In genomic region chr13:24223425-24224201, GRCm38 (mm10) we compare ENCODE assay signal across 24 mouse cellular contexts. TPM values are rescaled to one million over a fixed set of nuclear protein-coding genes. Genes with fewer than 3 reads are reported as not detected.
DNase-seq lines count a peak whose midpoint lies in the region; ATAC-seq and TF ChIP-seq lines count a peak whose summit lies in the region.
"Had no signal": no experiment of that assay in that cellular context is flagged by ENCODE, and none has a peak within 500 bp of the region (broad histone marks: within the 10 kb centered on the region; RNA-seq: fewer than 3 reads in every experiment).

No protein-coding gene starts in this region.

- no peaks in the 10 kb centered on the region for H3K36me3 ChIP-seq in midbrain, embryonic 12.5 days
- H3K36me3 ChIP-seq: limb, embryonic 13.5 days; lung, embryonic 15.5 days; neural tube, embryonic 12.5 days had no signal

- TF ChIP-seq POLR2A in brain, embryonic 14.5 days (IDR thresholded peaks at IDR 0.05; ENCODE audit: borderline replicate concordance, extremely low read depth, insufficient read depth, insufficient read length, poor library complexity, severe bottlenecking): no peak

- 0 out of 2 replicates have a peak, but pooled peaks have one; percentile 30 for ATAC-seq in midbrain, embryonic 12.5 days (ENCODE audit: low FRiP score, low read depth)
- no peak for ATAC-seq in CD4-positive, CD25-positive, alpha-beta regulatory T cell, adult 4 months
- ATAC-seq in activated CD4-positive, CD25-positive, alpha-beta regulatory T cell, adult 4 months: no peak
- ATAC-seq: forebrain, embryonic 14.5 days; inflammation-experienced regulatory T-cells, adult 6 months had no signal

- no peak overlapping the region for H3K27ac ChIP-seq in midbrain, embryonic 12.5 days (replicated peaks)
- H3K27ac ChIP-seq: limb, embryonic 13.5 days; liver, embryonic 14.5 days; lung, embryonic 15.5 days; neural tube, embryonic 12.5 days had no signal

- DNase-seq in heart, adult 11 months: peak; percentile 68
- no peak for DNase-seq in heart, postnatal 14 days
- DNase-seq in Muller cell, postnatal 12 days (ENCODE audit: inconsistent ontology term): peak; percentile 33
- peak; percentile 49 for DNase-seq in brain, embryonic 14.5 days (ENCODE audit: low read depth)
- no peak for DNase-seq in adrenal gland, postnatal 25 days
- DNase-seq: adrenal gland, adult 8-10 months; cerebellum, adult 11 months; cerebellum, postnatal 14 days; heart, postnatal 10 days; kidney, adult 2 months; kidney, postnatal 14 days; lung, postnatal 4 days; right cerebral cortex, postnatal 25 days; thymus, postnatal 4 days had no signal

- no peak overlapping the region for H3K4me3 ChIP-seq in midbrain, embryonic 12.5 days
- H3K4me3 ChIP-seq: limb, embryonic 13.5 days; lung, embryonic 15.5 days; neural tube, embryonic 12.5 days had no signal

- H3K4me1 ChIP-seq in midbrain, embryonic 12.5 days: peaks cover 9% of the 10 kb centered on the region
- H3K4me1 ChIP-seq: limb, embryonic 13.5 days; lung, embryonic 15.5 days; neural tube, embryonic 12.5 days had no signal

- no peak overlapping the region for H3K4me2 ChIP-seq in midbrain, embryonic 12.5 days (replicated peaks)
- H3K4me2 ChIP-seq: heart, embryonic 11.5 days; limb, embryonic 13.5 days; lung, embryonic 15.5 days; neural tube, embryonic 12.5 days had no signal

- no peak overlapping the region for H3K9ac ChIP-seq in midbrain, embryonic 12.5 days (replicated peaks)
- H3K9ac ChIP-seq: limb, embryonic 13.5 days; liver, embryonic 14.5 days; lung, embryonic 15.5 days; neural tube, embryonic 12.5 days had no signal

- H3K27me3 ChIP-seq in midbrain, embryonic 12.5 days: no peaks in the 10 kb centered on the region
- H3K27me3 ChIP-seq: limb, embryonic 13.5 days; lung, embryonic 15.5 days; neural tube, embryonic 12.5 days had no signal

- no peak for TF ChIP-seq CTCF in brain, embryonic 14.5 days (IDR thresholded peaks at IDR 0.05; ENCODE audit: borderline replicate concordance, extremely low read depth, insufficient read depth, insufficient read length)

- no peaks in the 10 kb centered on the region for H3K9me3 ChIP-seq in midbrain, embryonic 12.5 days
- H3K9me3 ChIP-seq: lung, embryonic 15.5 days had no signal

- WGBS in midbrain, embryonic 12.5 days: 74% methylated on average over 8 of the region's 8 CpGs

- intact Hi-C loops in heart, postnatal 14 days (cut with DNase I): loop anchor here (1.0 kb wide), 1 partner anchor 8 kb away; no protein-coding TSS in a partner anchor

RNA-seq across cellular contexts. Expression of gene Carmil1, which starts 57.0 kb away (rescaled TPM):
- total RNA-seq in heart, postnatal 14 days (2021): 10 to 100 TPM in 1 of 2 experiments, 1 to 10 TPM in 1; 8.1 to 11.2 TPM
- 15.1 and 20.1 TPM in 2 replicates for polyA plus RNA-seq in brain, embryonic 14.5 days (2012; rRNA removed)
- 21.6 and 25.6 TPM in 2 replicates for polyA plus RNA-seq in midbrain, embryonic 12.5 days (2016; fragmentation: Nextera tagmentation; extraction: Ambion mirVana)
- total RNA-seq in adrenal gland, postnatal 25 days (2021): 83.9 and 84.5 TPM in 2 replicates
- 1 to 10 TPM in 1 of 2 experiments, under 1 TPM in 1; 0.55 to 1.3 TPM for polyA plus RNA-seq in CD4-positive, CD25-positive, alpha-beta regulatory T cell, adult 4 months (2017; shearing (Covaris generic))
- polyA plus RNA-seq in activated CD4-positive, CD25-positive, alpha-beta regulatory T cell, adult 4 months (2017; shearing (Covaris generic)): under 1 TPM; 0.41 to 0.90 TPM

Comparison
In these comparisons a context has a peak if more than half of its experiments do, and no peak if none do; other contexts are left out.
1. DNase-seq: peak in heart, adult 11 months (single experiment), Muller cell, postnatal 12 days (single experiment) and brain, embryonic 14.5 days (single experiment); none in heart, postnatal 14 days (0 of 2) and adrenal gland, postnatal 25 days (single experiment).